Mouse (Mus musculus): ENCODE results near the gene Olfr573-ps1. TPM values are rescaled to one million over a fixed set of nuclear protein-coding genes. Genes with fewer than 3 reads are reported as not detected.

Gene Olfr573-ps1
- polyA plus RNA-seq, 1 experiment from 2014 or later = not detected

Other genes with a start within 250 kb of the Olfr573-ps1 start
- not detected in 2 replicates for gene Olfr557, start 246.7 kb downstream of the Olfr573-ps1 start, polyA plus RNA-seq (2014; fragmentation: Nextera tagmentation; extraction: Ambion mirVana)
- 0.11 TPM in 1 of 2 replicates, not detected in the other for gene Olfr558, start 240.4 kb downstream of the Olfr573-ps1 start, polyA plus RNA-seq (2014; fragmentation: Nextera tagmentation; extraction: Ambion mirVana)
- not detected in 2 replicates for gene Olfr33, start 223.5 kb downstream of the Olfr573-ps1 start, polyA plus RNA-seq (2014; fragmentation: Nextera tagmentation; extraction: Ambion mirVana)
- not detected in 2 replicates for gene Olfr559, start 215.1 kb downstream of the Olfr573-ps1 start, polyA plus RNA-seq (2014; fragmentation: Nextera tagmentation; extraction: Ambion mirVana)
- gene Olfr560, start 183.2 kb downstream of the Olfr573-ps1 start, polyA plus RNA-seq (2014; fragmentation: Nextera tagmentation; extraction: Ambion mirVana) = 0.15 TPM in 1 of 2 replicates, not detected in the other
- 0.31 and 0.39 TPM in 2 replicates for gene Olfr78, start 183.1 kb downstream of the Olfr573-ps1 start, polyA plus RNA-seq (2014; fragmentation: Nextera tagmentation; extraction: Ambion mirVana)
- not detected in 2 replicates for gene Olfr561, start 171.4 kb downstream of the Olfr573-ps1 start, polyA plus RNA-seq (2014; fragmentation: Nextera tagmentation; extraction: Ambion mirVana)
- gene Olfr564, start 139.1 kb downstream of the Olfr573-ps1 start, polyA plus RNA-seq (2014; fragmentation: Nextera tagmentation; extraction: Ambion mirVana) = not detected in 2 replicates
- not detected in 2 replicates for gene Olfr566, start 83.8 kb downstream of the Olfr573-ps1 start, polyA plus RNA-seq (2014; fragmentation: Nextera tagmentation; extraction: Ambion mirVana)
- gene Olfr568, start 65.5 kb downstream of the Olfr573-ps1 start, polyA plus RNA-seq (2014; fragmentation: Nextera tagmentation; extraction: Ambion mirVana) = not detected in 2 replicates
- not detected in 2 replicates for gene Olfr569, start 51.7 kb downstream of the Olfr573-ps1 start, polyA plus RNA-seq (2014; fragmentation: Nextera tagmentation; extraction: Ambion mirVana)
- not detected in 2 replicates for gene Olfr570, start 48.0 kb downstream of the Olfr573-ps1 start, polyA plus RNA-seq (2014; fragmentation: Nextera tagmentation; extraction: Ambion mirVana)
- not detected in 2 replicates for gene Olfr571, start 25.0 kb downstream of the Olfr573-ps1 start, polyA plus RNA-seq (2014; fragmentation: Nextera tagmentation; extraction: Ambion mirVana)
- gene Olfr572, start 18.2 kb downstream of the Olfr573-ps1 start, polyA plus RNA-seq (2014; fragmentation: Nextera tagmentation; extraction: Ambion mirVana) = not detected in 2 replicates
- not detected in 2 replicates for gene Olfr574, start 5.9 kb upstream of the Olfr573-ps1 start, polyA plus RNA-seq (2014; fragmentation: Nextera tagmentation; extraction: Ambion mirVana)
- not detected in 2 replicates for gene Olfr575, start 16.2 kb upstream of the Olfr573-ps1 start, polyA plus RNA-seq (2014; fragmentation: Nextera tagmentation; extraction: Ambion mirVana)
- gene Olfr576, start 20.1 kb upstream of the Olfr573-ps1 start, polyA plus RNA-seq (2014; fragmentation: Nextera tagmentation; extraction: Ambion mirVana) = not detected in 2 replicates
- gene Olfr577, start 33.4 kb upstream of the Olfr573-ps1 start, polyA plus RNA-seq (2014; fragmentation: Nextera tagmentation; extraction: Ambion mirVana) = not detected in 2 replicates
- gene Olfr578, start 46.7 kb upstream of the Olfr573-ps1 start, polyA plus RNA-seq (2014; fragmentation: Nextera tagmentation; extraction: Ambion mirVana) = not detected in 2 replicates
- not detected in 2 replicates for gene Olfr582, start 95.4 kb upstream of the Olfr573-ps1 start, polyA plus RNA-seq (2014; fragmentation: Nextera tagmentation; extraction: Ambion mirVana)
- gene Olfr583, start 108.7 kb upstream of the Olfr573-ps1 start, polyA plus RNA-seq (2014; fragmentation: Nextera tagmentation; extraction: Ambion mirVana) = not detected in 2 replicates
- not detected in 2 replicates for gene Olfr584, start 139.3 kb upstream of the Olfr573-ps1 start, polyA plus RNA-seq (2014; fragmentation: Nextera tagmentation; extraction: Ambion mirVana)
- not detected in 2 replicates for gene Olfr585, start 155.1 kb upstream of the Olfr573-ps1 start, polyA plus RNA-seq (2014; fragmentation: Nextera tagmentation; extraction: Ambion mirVana)
- gene Olfr586, start 183.1 kb upstream of the Olfr573-ps1 start, polyA plus RNA-seq (2014; fragmentation: Nextera tagmentation; extraction: Ambion mirVana) = not detected in 2 replicates
- not detected in 2 replicates for gene Olfr588-ps1, start 198.3 kb upstream of the Olfr573-ps1 start, polyA plus RNA-seq (2014; fragmentation: Nextera tagmentation; extraction: Ambion mirVana)
- not detected in 2 replicates for gene Olfr589, start 213.8 kb upstream of the Olfr573-ps1 start, polyA plus RNA-seq (2014; fragmentation: Nextera tagmentation; extraction: Ambion mirVana)
- not detected in 2 replicates for gene Olfr591, start 235.8 kb upstream of the Olfr573-ps1 start, polyA plus RNA-seq (2014; fragmentation: Nextera tagmentation; extraction: Ambion mirVana)
- gene Olfr592, start 242.2 kb upstream of the Olfr573-ps1 start, polyA plus RNA-seq (2014; fragmentation: Nextera tagmentation; extraction: Ambion mirVana) = not detected in 2 replicates